Mouse (Mus musculus) MEL (cell line): ENCODE measurements around the gene Rtraf. TPM values are rescaled to one million over a fixed set of nuclear protein-coding genes. Genes with fewer than 3 reads are reported as not detected.

Experiments used
- DNase-seq: peaks from one replicate; pipeline ENCODE4 v3.0.0; 2011; ENCODE audit warnings: low read depth, low spot score
- H3K27ac ChIP-seq: 2 replicates; pipeline ENCODE4 v1.5.1; 2012; ENCODE audit warnings: low read depth, mild to moderate bottlenecking, control low read depth, low read length, moderate library complexity; ENCODE audit not compliant: control insufficient read depth
- H3K27me3 ChIP-seq, 2 experiments: fragments of 150-350 bp in 1 of 2; sonication (generic) in 1 of 2; 2 replicates each; pipeline ENCODE4 v1.6.1; 2012; ENCODE audit warnings: low read length in 2 of 2, mild to moderate bottlenecking in 2 of 2, improper control_type of control experiment in 1 of 2, moderate library complexity in 1 of 2; ENCODE audit not compliant: insufficient read depth in 2 of 2, control insufficient read depth in 1 of 2
- H3K36me3 ChIP-seq, 2 experiments: 2 replicates each; pipeline ENCODE4 v1.6.1; 2012 to 2014; ENCODE audit warnings: low read length in 2 of 2, improper control_type of control experiment in 1 of 2, inconsistent platforms in 1 of 2, mild to moderate bottlenecking in 1 of 2; ENCODE audit not compliant: insufficient read depth in 2 of 2, control insufficient read depth in 1 of 2
- H3K4me1 ChIP-seq, 2 experiments: fragments of 150-350 bp in 1 of 2; sonication (generic) in 1 of 2; 2 replicates each; pipeline ENCODE4 v1.6.1; 2012; ENCODE audit warnings: low read length in 2 of 2, improper control_type of control experiment in 1 of 2, mild to moderate bottlenecking in 1 of 2; ENCODE audit not compliant: insufficient read depth in 2 of 2, control insufficient read depth in 1 of 2
- H3K4me3 ChIP-seq, 2 experiments: fragments of 150-350 bp in 1 of 2; sonication (generic) in 1 of 2; 2 replicates each; pipeline ENCODE4 v1.5.1; 2012; ENCODE audit warnings: low read depth in 2 of 2, low read length in 2 of 2, mild to moderate bottlenecking in 2 of 2, moderate library complexity in 2 of 2, control low read depth in 1 of 2, improper control_type of control experiment in 1 of 2; ENCODE audit not compliant: control insufficient read depth in 1 of 2, insufficient read depth in 1 of 2
- H3K79me2 ChIP-seq: 2 replicates; pipeline ENCODE4 v1.6.1; 2012; ENCODE audit warnings: mild to moderate bottlenecking, low read length, moderate library complexity; ENCODE audit not compliant: control insufficient read depth, poor library complexity, insufficient read depth
- H3K9ac ChIP-seq: 2 replicates; pipeline ENCODE4 v1.6.1; 2012; ENCODE audit warnings: low read depth, mild to moderate bottlenecking, control low read depth, low read length, moderate library complexity; ENCODE audit not compliant: control insufficient read depth, poor library complexity, severe bottlenecking
- H3K9me3 ChIP-seq: fragments of 150-350 bp; sonication (generic); replicated peaks from 2 replicates; pipeline ENCODE4 v1.6.1; 2012; ENCODE audit warnings: mild to moderate bottlenecking, low read length, improper control_type of control experiment, moderate library complexity; ENCODE audit not compliant: insufficient read depth
- BHLHE40 ChIP-seq: IDR thresholded peaks from 2 replicates; pipeline ENCODE4 v1.6.1; 2012; ENCODE audit warnings: low read depth, mild to moderate bottlenecking, inconsistent platforms, low read length, improper control_type of control experiment, borderline replicate concordance
- CHD1 ChIP-seq: IDR thresholded peaks from 2 replicates; pipeline ENCODE4 v1.6.1; 2012; ENCODE audit warnings: low read depth, mild to moderate bottlenecking, inconsistent platforms, low read length, improper control_type of control experiment
- CHD2 ChIP-seq: IDR thresholded peaks from 2 replicates; pipeline ENCODE4 v1.6.1; 2011; ENCODE audit warnings: low read length, improper control_type of control experiment
- CTCF ChIP-seq, 3 experiments: IDR thresholded peaks in 2 of 3; conservative IDR thresholded peaks in 1 of 3; 2 replicates each; pipeline ENCODE4 v1.5.1; 2011 to 2012; ENCODE audit warnings: low read length in 3 of 3, low read depth in 2 of 3, mild to moderate bottlenecking in 2 of 3, improper control_type of control experiment in 1 of 3, inconsistent platforms in 1 of 3, mixed read lengths in 1 of 3, moderate library complexity in 1 of 3; ENCODE audit not compliant: control insufficient read depth in 1 of 3, insufficient read depth in 1 of 3, poor library complexity in 1 of 3, severe bottlenecking in 1 of 3
- E2F4 ChIP-seq: IDR thresholded peaks from 2 replicates; pipeline ENCODE4 v1.6.1; 2011; ENCODE audit warnings: low read depth, low read length, improper control_type of control experiment, borderline replicate concordance
- ELF1 ChIP-seq: IDR thresholded peaks from 2 replicates; pipeline ENCODE4 v1.6.1; 2014; ENCODE audit warnings: low read depth, mild to moderate bottlenecking, inconsistent platforms, low read length, improper control_type of control experiment, moderate library complexity
- EP300 ChIP-seq, 2 experiments: IDR thresholded peaks; 2 replicates each; pipeline ENCODE4 v1.6.1; 2011; ENCODE audit warnings: improper control_type of control experiment in 2 of 2, low read length in 2 of 2, low read depth in 1 of 2, mild to moderate bottlenecking in 1 of 2
- ETS1 ChIP-seq: IDR thresholded peaks from 2 replicates; pipeline ENCODE4 v1.6.1; 2012; ENCODE audit warnings: low read depth, mild to moderate bottlenecking, inconsistent platforms, low read length, improper control_type of control experiment, moderate library complexity
- GABPA ChIP-seq: IDR thresholded peaks from 2 replicates; pipeline ENCODE4 v1.6.1; 2012; ENCODE audit warnings: low read depth, mild to moderate bottlenecking, inconsistent platforms, low read length, improper control_type of control experiment, moderate library complexity
- GATA1 ChIP-seq: IDR thresholded peaks from 2 replicates; pipeline ENCODE4 v1.6.1; 2011; ENCODE audit warnings: low read depth, low read length, improper control_type of control experiment
- JUND ChIP-seq: IDR thresholded peaks from 2 replicates; pipeline ENCODE4 v1.6.1; 2011; ENCODE audit warnings: low read depth, mild to moderate bottlenecking, improper control_type of control experiment, low read length
- KAT2A ChIP-seq: conservative IDR thresholded peaks from 2 replicates; pipeline ENCODE4 v1.6.1; 2012; ENCODE audit warnings: low read depth, low read length, improper control_type of control experiment, inconsistent platforms
- MAFK ChIP-seq: IDR thresholded peaks from 2 replicates; pipeline ENCODE4 v1.6.1; 2011; ENCODE audit warnings: low read depth, mild to moderate bottlenecking, low read length, improper control_type of control experiment, borderline replicate concordance
- MAZ ChIP-seq: IDR thresholded peaks from 2 replicates; pipeline ENCODE4 v1.6.1; 2012; ENCODE audit warnings: low read depth, mild to moderate bottlenecking, inconsistent platforms, low read length, improper control_type of control experiment
- MEF2A ChIP-seq: IDR thresholded peaks from 2 replicates; pipeline ENCODE4 v1.6.1; 2014; ENCODE audit warnings: low read depth, mild to moderate bottlenecking, inconsistent platforms, low read length, improper control_type of control experiment; ENCODE audit not compliant: poor library complexity, insufficient replicate concordance, severe bottlenecking; ENCODE audit errors: extremely low read depth
- MXI1 ChIP-seq: IDR thresholded peaks from 2 replicates; pipeline ENCODE4 v1.6.1; 2011; ENCODE audit warnings: mild to moderate bottlenecking, low read depth, low read length, improper control_type of control experiment
- MYB ChIP-seq: IDR thresholded peaks from 2 replicates; pipeline ENCODE4 v1.6.1; 2011; ENCODE audit warnings: mild to moderate bottlenecking, low read depth, low read length, improper control_type of control experiment
- MYC ChIP-seq: IDR thresholded peaks from 2 replicates; pipeline ENCODE4 v1.6.1; 2011; ENCODE audit warnings: low read depth, mild to moderate bottlenecking, low read length, improper control_type of control experiment, moderate library complexity
- NELFE ChIP-seq: IDR thresholded peaks from 2 replicates; pipeline ENCODE4 v1.6.1; 2011; ENCODE audit warnings: low read depth, low read length, improper control_type of control experiment
- NRF1 ChIP-seq: IDR thresholded peaks from 2 replicates; pipeline ENCODE4 v1.6.1; 2014; ENCODE audit warnings: low read depth, mild to moderate bottlenecking, inconsistent platforms, low read length, improper control_type of control experiment, moderate library complexity; ENCODE audit not compliant: poor library complexity, insufficient read depth, severe bottlenecking
- POLR2A ChIP-seq, 2 experiments: IDR thresholded peaks; 2 replicates each; pipeline ENCODE4 v1.6.1; 2011 to 2012; ENCODE audit warnings: low read length in 2 of 2, mild to moderate bottlenecking in 2 of 2, control low read depth in 1 of 2, improper control_type of control experiment in 1 of 2, low read depth in 1 of 2, moderate library complexity in 1 of 2; ENCODE audit not compliant: control insufficient read depth in 1 of 2, insufficient read depth in 1 of 2, poor library complexity in 1 of 2
- POLR2AphosphoS2 ChIP-seq: IDR thresholded peaks from 2 replicates; pipeline ENCODE4 v1.6.1; 2011; ENCODE audit warnings: low read length, improper control_type of control experiment
- POLR2AphosphoS5 ChIP-seq: IDR thresholded peaks from 2 replicates; pipeline ENCODE4 v1.6.1; 2012; ENCODE audit warnings: low read depth, borderline replicate concordance, mild to moderate bottlenecking, inconsistent platforms, low read length, moderate library complexity, mixed read lengths
- RAD21 ChIP-seq: IDR thresholded peaks from 2 replicates; pipeline ENCODE4 v1.6.1; 2011; ENCODE audit warnings: mild to moderate bottlenecking, low read depth, low read length, improper control_type of control experiment
- RCOR1 ChIP-seq: IDR thresholded peaks from 2 replicates; pipeline ENCODE4 v1.6.1; 2012; ENCODE audit warnings: low read depth, mild to moderate bottlenecking, inconsistent platforms, low read length, improper control_type of control experiment
- SIN3A ChIP-seq: IDR thresholded peaks from 2 replicates; pipeline ENCODE4 v1.6.1; 2012; ENCODE audit warnings: low read length, improper control_type of control experiment, inconsistent platforms
- SMC3 ChIP-seq: IDR thresholded peaks from 2 replicates; pipeline ENCODE4 v1.6.1; 2011; ENCODE audit warnings: low read depth, low read length, improper control_type of control experiment
- TAL1 ChIP-seq: IDR thresholded peaks from 2 replicates; pipeline ENCODE4 v1.6.1; 2012; ENCODE audit warnings: mild to moderate bottlenecking, inconsistent platforms, low read length, moderate library complexity, mixed read lengths
- TBP ChIP-seq: IDR thresholded peaks from 2 replicates; pipeline ENCODE4 v1.8.0; 2011; ENCODE audit warnings: low read depth, low read length, improper control_type of control experiment
- TCF12 ChIP-seq: IDR thresholded peaks from 2 replicates; pipeline ENCODE4 v1.6.1; 2014; ENCODE audit warnings: low read depth, mild to moderate bottlenecking, inconsistent platforms, low read length, improper control_type of control experiment, moderate library complexity
- USF1 ChIP-seq: IDR thresholded peaks from 2 replicates; pipeline ENCODE4 v1.6.1; 2014; ENCODE audit warnings: low read depth, mild to moderate bottlenecking, inconsistent platforms, low read length, improper control_type of control experiment, moderate library complexity
- USF2 ChIP-seq, 2 experiments: IDR thresholded peaks; 2 replicates each; pipeline ENCODE4 v1.6.1; 2011 to 2012; ENCODE audit warnings: improper control_type of control experiment in 2 of 2, low read length in 2 of 2, borderline replicate concordance in 1 of 2, inconsistent platforms in 1 of 2, low read depth in 1 of 2, mild to moderate bottlenecking in 1 of 2; ENCODE audit not compliant: insufficient read depth in 1 of 2
- ZC3H11A ChIP-seq: IDR thresholded peaks from 2 replicates; pipeline ENCODE4 v1.6.1; 2012; ENCODE audit warnings: low read depth, mild to moderate bottlenecking, inconsistent platforms, low read length, improper control_type of control experiment
- ZMIZ1 ChIP-seq: IDR thresholded peaks from 2 replicates; pipeline ENCODE4 v1.6.1; 2012; ENCODE audit warnings: low read depth, mild to moderate bottlenecking, inconsistent platforms, low read length, improper control_type of control experiment, moderate library complexity
- ZNF384 ChIP-seq: IDR thresholded peaks from 2 replicates; pipeline ENCODE4 v1.6.1; 2012; ENCODE audit warnings: low read depth, mild to moderate bottlenecking, inconsistent platforms, low read length, improper control_type of control experiment
- polyA plus RNA-seq, 2 experiments: library from polyadenylated mRNA; stranded (reverse) in 1 of 2; unstranded in 1 of 2; fragments of >175 nt in 1 of 2; fragments of >200 nt in 1 of 2; gene quantifications; 2 replicates each; pipeline versions ENCODE4 v1.2.1 to v1.2.4; 2012; ENCODE audit warnings: low replicate concordance in 2 of 2, low read depth in 1 of 2; ENCODE audit not compliant: insufficient read length in 2 of 2, insufficient read depth in 1 of 2, missing spikeins in 1 of 2
- total RNA-seq: library from RNA; depleted of rRNA; stranded (reverse); fragments of 300-350 nt; gene quantifications from 2 replicates; pipeline ENCODE4 v1.2.3, GENCODE M21; 2012; rRNA removed

Rtraf gene
- total RNA-seq, result 90.4 and 93.9 TPM in 2 replicates
- 100 to 1,000 TPM in 1 of 2 experiments, not detected in 1; 117 TPM for polyA plus RNA-seq

GRCm38 (mm10) chr14:19823321-19824142 is at the start of gene Rtraf:
Gene Rtraf, minus strand, starts transcription at chr14:19823824.
- peak within 1 kb of the TSS; percentile 60 for H3K27ac ChIP-seq
- peaks cover 7 to 8% of the 10 kb centered on the region in 2 experiments for H3K36me3 ChIP-seq
- DNase-seq, result peak; percentile 96
- H3K4me1 ChIP-seq, result peaks cover 2 to 6% of the 10 kb centered on the region in 2 experiments; a peak in 3 of 4 replicates
- peaks cover 0 to 2% of the 10 kb centered on the region in 2 experiments; a peak in 3 of 4 replicates for H3K27me3 ChIP-seq
- peaks cover 12% of the 10 kb centered on the region for H3K79me2 ChIP-seq
- no peaks in the 10 kb centered on the region for H3K9me3 ChIP-seq
- H3K4me3 ChIP-seq, result peak within 1 kb of the TSS; percentile 99
- H3K9ac ChIP-seq, result peak within 1 kb of the TSS; percentile 94
- TF ChIP-seq MAZ, result 0 out of 2 replicates have a peak, but pooled peaks have one; percentile 20
- no peak for TF ChIP-seq TAL1
- TF ChIP-seq CHD2, result peak; percentile 59; the same call in 1 of the 2 replicates
- peak; percentile 35; the same call in 1 of the 2 replicates for TF ChIP-seq MYC
- peak; percentile 63 to 68; a peak in 3 of 4 replicates for TF ChIP-seq POLR2A (IDR thresholded peaks at IDR 0.05; ENCODE audit: control insufficient read depth in 1 of 2, insufficient read depth in 1 of 2, low read depth in 1 of 2, low read length in 2 of 2, poor library complexity in 1 of 2)
- TF ChIP-seq RAD21, result no peak
- peak; percentile 40; the same call in 1 of the 2 replicates for TF ChIP-seq NRF1
- TF ChIP-seq TCF12, result 0 out of 2 replicates have a peak, but pooled peaks have one; percentile 4
- TF ChIP-seq BHLHE40, result no peak
- TF ChIP-seq USF2 (IDR thresholded peaks at IDR 0.05; ENCODE audit: borderline replicate concordance in 1 of 2, insufficient read depth in 1 of 2, low read depth in 1 of 2, low read length in 2 of 2), result no peak
- TF ChIP-seq CHD1, result no peak
- peak; percentile 55 for TF ChIP-seq KAT2A
- peak; percentile 63; the same call in 1 of the 2 replicates for TF ChIP-seq SIN3A
- peak; percentile 58; the same call in 1 of the 2 replicates for TF ChIP-seq POLR2AphosphoS2
- TF ChIP-seq NELFE, result peak; percentile 80
- TF ChIP-seq ZMIZ1, result 0 out of 2 replicates have a peak, but pooled peaks have one; percentile 46
- TF ChIP-seq MXI1, result peak; percentile 77
- TF ChIP-seq MAFK, result no peak
- TF ChIP-seq MEF2A, result no peak
- TF ChIP-seq ZNF384, result peak; percentile 80
- TF ChIP-seq USF1, result no peak
- no peak for TF ChIP-seq SMC3
- no peak for TF ChIP-seq ETS1
- no peak for TF ChIP-seq E2F4
- TF ChIP-seq GABPA, result no peak
- peak; percentile 84 for TF ChIP-seq TBP
- no peak for TF ChIP-seq GATA1
- TF ChIP-seq EP300 (IDR thresholded peaks at IDR 0.05; ENCODE audit: low read depth in 1 of 2, low read length in 2 of 2), result no peak
- no peak for TF ChIP-seq JUND
- TF ChIP-seq MYB, result no peak
- TF ChIP-seq ZC3H11A, result no peak
- peak; percentile 72 for TF ChIP-seq ELF1
- TF ChIP-seq POLR2AphosphoS5, result no peak
- TF ChIP-seq RCOR1, result no peak
- no peak for TF ChIP-seq CTCF (IDR thresholded peaks at IDR 0.05 in 2 of 3, conservative IDR thresholded peaks at IDR 0.05 in 1 of 3; ENCODE audit: control insufficient read depth in 1 of 3, insufficient read depth in 1 of 3, low read depth in 2 of 3, low read length in 3 of 3, poor library complexity in 1 of 3, severe bottlenecking in 1 of 3)
